Mouse (Mus musculus): ENCODE measurements around the gene Arf5.

GRCm38 (mm10) chr6:28421469-28422000 is 1.8 kb upstream of the Arf5 start:
- TF ChIP-seq CTCF (IDR thresholded peaks at IDR 0.05; ENCODE audit: extremely low read depth, insufficient read depth, low read length) (peak; percentile 57), POLR2A (IDR thresholded peaks at IDR 0.05; ENCODE audit: extremely low read depth, insufficient read depth, low read length) (peak; percentile 69)

Data from cortical plate, adult 2 months (tissue).